Mouse (Mus musculus) liver, adult 2 months (tissue): ENCODE measurements around the gene Dnajc25.
A peak's percentile ranks its signal among the peaks of the same experiment; 100 is the strongest.

Source experiments
- CTCF ChIP-seq: fragments of 200-500 bp; IDR thresholded peaks from 2 replicates; pipeline ENCODE4 v1.5.1; 2011; ENCODE audit warnings: low read depth, low read length, control low read depth
- POLR2A ChIP-seq: fragments of 200-500 bp; IDR thresholded peaks from 2 replicates; pipeline ENCODE4 v1.6.1; 2011; ENCODE audit warnings: low read length, control low read depth; ENCODE audit not compliant: insufficient read depth; ENCODE audit errors: extremely low read depth

DNA sequence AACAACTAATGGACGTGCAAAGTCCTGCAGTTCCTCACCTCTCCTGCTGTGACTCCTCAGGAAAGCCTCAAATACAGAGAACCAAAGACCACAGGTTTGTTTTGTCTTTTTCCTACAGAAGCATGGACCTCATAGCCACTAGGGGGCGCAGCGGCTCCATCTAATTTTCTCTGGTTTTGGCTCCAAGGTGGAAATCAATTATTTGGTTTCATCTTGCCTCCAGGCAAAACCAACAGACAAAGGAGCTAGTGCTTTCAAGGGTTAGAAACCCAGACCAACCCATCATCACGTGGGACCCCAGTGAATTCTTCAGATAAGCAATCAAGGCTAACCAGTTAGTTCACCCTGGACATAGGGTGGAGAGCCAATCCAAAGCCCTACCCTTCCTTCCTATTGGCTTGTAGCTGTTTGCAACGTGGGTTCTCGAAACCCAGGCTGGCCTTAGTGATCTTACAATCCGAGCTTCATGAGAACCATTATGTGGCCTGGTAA, 9.7 kb upstream of the Dnajc25 start:
- no peak for TF ChIP-seq POLR2A
- peak; percentile 70 for TF ChIP-seq CTCF
